Mouse (Mus musculus) erythroblast, embryonic 14.5 days (primary cell): ENCODE data around the gene Igf2bp3. TPM values are rescaled to one million over a fixed set of nuclear protein-coding genes. Genes with fewer than 3 reads are reported as not detected.

Experiments used
- H3K27me3 ChIP-seq: 2 replicates; pipeline ENCODE4 v1.6.1; 2012; ENCODE audit warnings: inconsistent platforms; ENCODE audit not compliant: control insufficient read depth
- H3K36me3 ChIP-seq: 2 replicates; pipeline ENCODE4 v1.6.1; 2012; ENCODE audit warnings: mild to moderate bottlenecking, inconsistent platforms; ENCODE audit not compliant: control insufficient read depth
- H3K4me1 ChIP-seq: 2 replicates; pipeline ENCODE4 v1.6.1; 2012; ENCODE audit warnings: inconsistent platforms; ENCODE audit not compliant: control insufficient read depth
- H3K4me3 ChIP-seq: replicated peaks from 2 replicates; pipeline ENCODE3; 2012; ENCODE audit warnings: moderate library complexity, mild to moderate bottlenecking, inconsistent platforms
- H3K9me3 ChIP-seq: 2 replicates; pipeline ENCODE4 v1.6.1; 2012; ENCODE audit warnings: low read length, inconsistent platforms, mixed read lengths; ENCODE audit not compliant: control insufficient read depth
- GATA1 ChIP-seq: IDR thresholded peaks from 2 replicates; pipeline ENCODE4 v1.6.1; 2012; ENCODE audit warnings: low read length, inconsistent platforms, mixed read lengths
- TAL1 ChIP-seq: IDR thresholded peaks from 3 replicates; pipeline ENCODE4 v1.6.1; 2012; ENCODE audit warnings: low read length, inconsistent platforms, mixed read lengths
- polyA plus RNA-seq: library from polyadenylated mRNA; stranded (reverse); fragments of >175 nt; gene quantifications from 2 replicates; pipeline ENCODE4 v1.2.3, GENCODE M21; 2012

The Igf2bp3 gene
- polyA plus RNA-seq, 1 experiment, result 0.58 TPM

GRCm38 (mm10) chr6:49115550-49115949, 99.2 kb downstream of the Igf2bp3 start:
- H3K36me3 ChIP-seq, result peaks cover 16% of the 10 kb centered on the region
- no peak overlapping the region for H3K4me3 ChIP-seq
- peaks cover 3% of the 10 kb centered on the region; the same call in 1 of the 2 replicates for H3K4me1 ChIP-seq
- H3K9me3 ChIP-seq, result no peaks in the 10 kb centered on the region
- TF ChIP-seq TAL1 (no peak), GATA1 (no peak)
- no peaks in the 10 kb centered on the region for H3K27me3 ChIP-seq

GRCm38 (mm10) chr6:49114457-49114856, 100.3 kb downstream of the Igf2bp3 start:
- TF ChIP-seq GATA1 (no peak), TAL1 (no peak)
- Histone ChIP-seq H3K27me3 (no peaks in the 10 kb centered on the region), H3K36me3 (peaks cover 15% of the 10 kb centered on the region), H3K4me1 (no peaks in the 10 kb centered on the region), H3K9me3 (no peaks in the 10 kb centered on the region), H3K4me3 (no peak overlapping the region)

GRCm38 (mm10) chr6:49113895-49114294, 100.9 kb downstream of the Igf2bp3 start:
- Histone ChIP-seq H3K36me3 (peaks cover 16% of the 10 kb centered on the region), H3K27me3 (no peaks in the 10 kb centered on the region), H3K4me1 (no peaks in the 10 kb centered on the region), H3K9me3 (no peaks in the 10 kb centered on the region), H3K4me3 (no peak overlapping the region)
- TF ChIP-seq GATA1, result no peak
- TF ChIP-seq TAL1, result no peak

GRCm38 (mm10) chr6:49109196-49109595, 105.6 kb downstream of the Igf2bp3 start:
- no peak overlapping the region for H3K4me3 ChIP-seq
- no peaks in the 10 kb centered on the region for H3K9me3 ChIP-seq
- peaks cover 33% of the 10 kb centered on the region for H3K36me3 ChIP-seq
- no peaks in the 10 kb centered on the region for H3K27me3 ChIP-seq
- TF ChIP-seq TAL1, result no peak
- TF ChIP-seq GATA1, result no peak
- H3K4me1 ChIP-seq, result no peaks in the 10 kb centered on the region

- no peaks in the 10 kb centered on the region for H3K27me3 ChIP-seq
- H3K9me3 ChIP-seq, result no peaks in the 10 kb centered on the region
- H3K4me3 ChIP-seq, result no peak overlapping the region
- TF ChIP-seq TAL1 (no peak), GATA1 (no peak)
- peaks cover 43% of the 10 kb centered on the region for H3K36me3 ChIP-seq
- no peaks in the 10 kb centered on the region for H3K4me1 ChIP-seq
These were observed 107.8 kb downstream of the Igf2bp3 start for GRCm38 (mm10) chr6:49106746-49107500.

- Histone ChIP-seq H3K27me3 (no peaks in the 10 kb centered on the region), H3K4me3 (no peak overlapping the region), H3K4me1 (no peaks in the 10 kb centered on the region), H3K9me3 (no peaks in the 10 kb centered on the region), H3K36me3 (peaks cover 37% of the 10 kb centered on the region)
- TF ChIP-seq TAL1 (no peak), GATA1 (no peak)
These were observed 115.7 kb downstream of the Igf2bp3 start for GRCm38 (mm10) chr6:49099086-49099485.

GRCm38 (mm10) chr6:49097596-49098110, 117.1 kb downstream of the Igf2bp3 start:
- Histone ChIP-seq H3K27me3 (no peaks in the 10 kb centered on the region), H3K36me3 (peaks cover 43% of the 10 kb centered on the region), H3K9me3 (no peaks in the 10 kb centered on the region), H3K4me3 (no peak overlapping the region), H3K4me1 (no peaks in the 10 kb centered on the region)
- no peak for TF ChIP-seq GATA1
- TF ChIP-seq TAL1, result no peak

- no peak overlapping the region for H3K4me3 ChIP-seq
- no peaks in the 10 kb centered on the region for H3K27me3 ChIP-seq
- H3K9me3 ChIP-seq, result no peaks in the 10 kb centered on the region
- no peaks in the 10 kb centered on the region for H3K4me1 ChIP-seq
- TF ChIP-seq TAL1, result no peak
- TF ChIP-seq GATA1, result no peak
- H3K36me3 ChIP-seq, result peaks cover 39% of the 10 kb centered on the region
These were observed 117.8 kb downstream of the Igf2bp3 start for GRCm38 (mm10) chr6:49096933-49097461.

DNA sequence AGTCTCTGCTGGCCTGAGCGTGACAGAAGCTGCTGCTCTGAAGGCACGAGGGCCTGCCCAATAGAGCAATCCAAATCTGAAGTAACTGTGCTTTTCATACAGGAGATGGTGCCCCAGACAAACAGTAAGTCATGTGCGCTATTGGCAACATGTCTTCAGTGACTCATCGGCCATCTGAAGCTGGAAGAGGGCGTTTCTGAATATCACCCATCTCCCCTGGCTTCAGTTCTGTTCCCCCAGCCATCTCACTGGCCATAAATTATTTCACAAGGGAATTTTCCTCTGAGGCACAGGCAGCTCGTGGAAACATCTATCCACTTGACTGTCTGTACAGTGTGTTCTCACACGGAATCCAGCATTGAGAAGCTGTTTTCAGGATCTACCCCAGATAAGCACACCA, 118.3 kb downstream of the Igf2bp3 start:
- TF ChIP-seq GATA1 (no peak), TAL1 (no peak)
- no peak overlapping the region for H3K4me3 ChIP-seq
- peaks cover 42% of the 10 kb centered on the region for H3K36me3 ChIP-seq
- no peaks in the 10 kb centered on the region for H3K4me1 ChIP-seq
- no peaks in the 10 kb centered on the region for H3K9me3 ChIP-seq
- H3K27me3 ChIP-seq, result no peaks in the 10 kb centered on the region

DNA sequence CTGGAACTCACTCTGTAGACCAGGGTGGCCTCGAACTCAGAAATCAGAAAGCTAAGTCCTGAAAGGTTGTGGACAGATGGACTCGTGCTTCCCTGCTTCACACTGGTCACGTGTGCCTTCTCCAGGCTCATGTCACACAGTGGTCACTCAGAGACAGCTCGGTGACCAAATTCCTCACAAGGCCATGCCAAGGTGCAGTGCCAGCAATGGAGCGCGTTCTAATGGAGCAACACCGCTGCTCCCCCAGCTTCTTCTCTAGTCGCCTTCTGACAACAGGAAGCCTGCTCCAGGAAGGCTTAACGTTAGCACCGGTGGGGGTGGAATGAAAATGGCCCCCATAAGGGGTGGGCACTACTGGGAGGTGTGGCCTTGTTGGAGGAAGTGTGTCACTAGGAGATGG, 119.8 kb downstream of the Igf2bp3 start:
- TF ChIP-seq GATA1, result no peak
- TF ChIP-seq TAL1, result no peak
- Histone ChIP-seq H3K27me3 (no peaks in the 10 kb centered on the region), H3K9me3 (no peaks in the 10 kb centered on the region), H3K4me3 (no peak overlapping the region), H3K36me3 (peaks cover 57% of the 10 kb centered on the region), H3K4me1 (no peaks in the 10 kb centered on the region)
